Mouse (Mus musculus) cerebellum, adult (tissue): ENCODE results near the gene Naip2.
A peak's percentile ranks its signal among the peaks of the same experiment; 100 is the strongest.

Source experiments
- ATAC-seq: cut with Nextera tagmentation; 2 replicates; pipeline ENCODE4 v1.9.2; 2017; ENCODE audit warnings: mild to moderate bottlenecking, moderate library complexity, mixed read lengths; ENCODE audit not compliant: insufficient number of reproducible peaks, low FRiP score, low TSS enrichment

The Naip2 gene

DNA sequence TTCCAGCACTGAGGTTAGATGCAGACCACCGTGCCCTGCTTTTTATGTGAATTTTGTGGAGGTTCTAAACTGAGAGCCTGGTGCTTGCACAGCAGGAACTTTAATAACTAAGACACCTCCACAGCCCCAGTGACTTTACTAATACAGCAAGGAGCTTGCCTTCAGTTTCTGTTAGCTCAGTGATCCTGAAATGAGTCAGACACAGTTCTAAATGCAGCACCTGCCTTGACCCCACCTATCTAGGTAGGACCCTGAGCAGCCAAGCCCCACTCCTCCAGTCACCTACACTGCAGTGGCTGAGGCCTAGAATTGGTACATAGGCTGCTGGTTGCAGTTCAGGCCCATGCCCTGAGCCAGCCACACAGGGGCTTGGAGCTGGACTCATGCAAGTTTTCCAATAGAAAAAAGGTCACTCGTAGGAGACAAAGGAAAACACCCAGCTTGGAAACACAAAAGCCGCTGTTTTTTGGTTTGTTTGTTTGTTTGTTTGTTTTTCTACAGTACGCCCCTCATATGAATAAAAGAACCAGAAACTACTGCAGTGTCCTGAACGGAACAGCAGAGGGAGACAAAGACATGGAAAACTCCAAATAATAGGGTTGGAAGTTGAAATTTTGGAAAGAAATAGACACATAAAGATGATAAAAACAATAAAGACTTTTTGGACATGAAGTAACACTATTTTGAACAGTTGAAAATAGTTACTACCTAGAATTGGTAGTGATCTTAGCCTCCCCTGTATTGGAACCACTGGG, 89.5 kb downstream of the Naip2 start:
- ATAC-seq, result no peak

DNA sequence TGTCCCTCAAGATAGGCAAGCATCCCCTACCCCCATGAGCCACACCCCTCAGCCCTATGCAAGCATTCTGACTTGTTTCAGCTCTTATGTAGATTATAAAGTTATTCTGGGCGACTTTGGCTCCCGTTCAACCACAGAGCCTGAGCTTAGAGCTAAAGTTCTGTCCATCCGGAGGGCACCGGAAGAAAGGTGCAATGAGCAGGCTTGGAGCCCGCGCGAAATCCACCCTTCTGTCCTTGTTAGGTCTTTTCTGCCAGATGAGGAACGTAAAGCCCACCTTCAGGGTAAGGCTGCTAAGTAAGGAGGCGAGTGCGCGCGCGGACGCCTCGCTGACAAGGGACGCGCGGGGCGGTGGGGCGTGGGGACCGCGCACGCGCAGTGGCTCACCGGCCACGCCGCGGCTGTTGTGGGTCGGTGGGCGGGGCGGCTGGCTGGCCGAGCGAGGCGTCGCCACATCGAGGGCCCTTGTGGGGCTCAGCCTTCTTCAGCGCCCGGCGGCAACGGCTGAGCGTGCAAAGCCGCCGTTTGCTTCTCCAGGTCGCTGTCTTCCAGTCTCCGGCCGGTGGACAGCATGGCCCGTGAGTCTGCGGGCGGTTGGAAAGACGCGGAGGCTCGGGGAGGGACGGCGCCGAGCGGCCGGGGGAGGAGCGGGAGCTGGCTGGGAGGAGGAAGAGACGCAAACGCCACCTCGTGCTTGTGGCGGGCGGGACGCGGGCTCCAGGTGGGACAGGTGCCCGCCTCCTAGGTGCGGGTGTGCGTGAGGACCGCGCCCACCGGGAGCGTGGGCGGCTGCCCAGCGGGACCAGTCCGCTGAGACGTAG, 94.0 kb downstream of the Naip2 start, which contains the start of gene Serf1:
TSS of gene Serf1 (plus strand) at position 361 of the 821 bp plus-strand sequence.
- peak; percentile 69 for ATAC-seq

DNA sequence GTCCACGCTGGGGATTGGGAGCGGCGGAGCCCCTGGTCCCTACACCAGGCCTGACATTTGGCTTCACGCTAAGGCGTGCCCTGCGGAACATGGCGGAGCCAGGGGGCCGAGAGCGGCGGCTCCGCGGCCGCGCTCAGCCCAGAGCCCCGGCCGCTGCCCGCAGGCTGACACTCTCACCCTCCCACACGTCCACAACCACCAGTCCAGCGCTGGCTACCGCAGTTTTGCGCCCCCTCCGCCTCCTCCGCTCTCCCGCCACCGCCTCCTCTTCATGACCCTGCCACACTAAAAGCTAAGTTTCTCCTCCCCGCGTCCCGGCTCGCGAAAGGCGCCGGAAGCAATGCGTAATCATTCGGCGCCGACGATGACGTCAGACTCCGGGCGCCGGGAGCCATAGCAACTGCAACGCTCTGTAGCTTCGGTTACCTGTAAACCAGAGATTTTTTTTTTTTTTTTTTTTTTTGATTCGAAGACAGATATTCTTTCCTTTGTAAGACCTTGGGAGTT, 98.1 kb downstream of the Naip2 start, which contains the start of gene Bdp1:
TSS of gene Bdp1 (minus strand) at position 323 of the 507 bp plus-strand sequence.
- ATAC-seq, result peak; percentile 75

DNA sequence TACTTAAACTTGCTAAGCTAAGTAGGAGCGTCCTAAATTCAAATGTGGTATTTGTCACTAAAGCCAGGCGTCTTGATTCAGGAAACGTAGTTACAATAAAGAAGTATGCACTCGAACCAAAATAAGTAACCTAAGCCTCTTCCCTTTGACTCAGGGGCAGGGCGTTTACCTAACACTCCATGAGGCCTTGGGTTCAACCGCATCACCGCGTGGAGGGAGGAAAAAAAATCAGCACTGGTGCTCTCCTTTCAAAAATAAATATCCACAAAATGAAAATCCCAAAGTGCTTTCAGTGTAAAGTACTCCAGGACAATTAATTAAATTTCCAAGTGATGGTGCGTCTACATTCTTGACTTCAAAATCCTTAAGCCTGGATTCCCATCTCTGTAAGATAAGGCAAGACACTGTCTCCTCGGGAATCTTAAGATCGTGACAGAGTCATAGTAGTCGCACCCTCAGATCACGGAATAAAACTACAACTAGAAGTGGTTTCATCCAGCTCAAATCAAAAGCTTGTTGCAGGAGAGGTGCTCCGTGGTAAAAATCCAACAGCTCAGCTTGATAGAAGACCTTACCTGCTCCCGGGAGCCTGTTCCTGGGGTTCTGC, 98.7 kb downstream of the Naip2 start:
- no peak for ATAC-seq

DNA sequence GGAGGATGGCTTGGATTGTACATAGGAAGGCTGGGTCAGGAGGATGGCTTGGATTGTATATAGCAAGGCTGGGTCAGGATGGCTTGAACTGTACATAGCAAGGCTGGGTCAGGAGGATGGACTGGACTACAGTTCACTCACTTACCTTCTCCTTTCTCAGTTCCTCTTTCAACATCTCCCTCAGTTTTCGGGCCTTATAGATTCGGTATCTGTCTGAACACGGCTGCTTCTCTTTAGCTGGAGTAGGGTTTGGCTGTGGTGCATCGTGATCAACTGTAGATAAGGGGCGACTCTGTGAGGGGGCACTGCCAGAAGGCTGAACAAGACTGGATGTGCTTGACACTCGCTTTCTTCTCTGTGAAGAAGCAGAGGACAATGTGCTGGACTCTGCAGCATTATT, 103.1 kb downstream of the Naip2 start:
- ATAC-seq, result no peak
